Mouse (Mus musculus): Measurements from ENCODE around the gene Fkbp8.

Fkbp8 gene

DNA sequence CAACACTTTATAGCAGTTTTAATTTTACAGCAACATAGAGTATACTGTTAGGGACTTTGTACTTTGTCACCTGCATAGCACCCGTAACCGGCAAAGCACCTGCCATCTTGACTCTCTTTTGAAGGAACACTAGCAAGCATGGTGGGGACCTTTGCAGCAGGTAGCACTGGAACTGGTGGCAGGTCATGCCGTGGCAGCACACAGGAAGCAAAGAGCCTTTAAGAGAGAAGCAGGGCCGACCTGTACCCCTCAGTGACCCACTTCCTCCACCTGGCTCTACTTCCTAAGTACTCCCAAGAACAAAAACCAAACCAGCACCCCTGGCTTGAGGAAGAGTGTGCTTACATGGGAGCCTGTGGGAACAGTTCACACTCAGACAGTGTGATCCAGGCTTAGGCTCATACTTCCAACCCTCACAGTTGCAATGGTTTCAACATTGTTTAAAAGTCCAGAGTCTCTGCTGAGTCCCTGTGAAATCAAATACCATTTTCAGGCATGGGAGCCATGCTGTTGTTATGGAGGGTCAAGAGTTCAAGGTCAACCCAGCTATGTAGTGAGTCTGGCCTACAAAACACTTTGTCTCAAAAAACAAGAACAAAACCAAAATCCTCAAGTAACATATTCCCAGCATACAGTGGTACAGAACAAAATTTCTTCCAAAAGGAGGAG, 27.7 kb downstream of the Fkbp8 start:
- in situ Hi-C loops (cut with MseI, MboI): no loop called here

DNA sequence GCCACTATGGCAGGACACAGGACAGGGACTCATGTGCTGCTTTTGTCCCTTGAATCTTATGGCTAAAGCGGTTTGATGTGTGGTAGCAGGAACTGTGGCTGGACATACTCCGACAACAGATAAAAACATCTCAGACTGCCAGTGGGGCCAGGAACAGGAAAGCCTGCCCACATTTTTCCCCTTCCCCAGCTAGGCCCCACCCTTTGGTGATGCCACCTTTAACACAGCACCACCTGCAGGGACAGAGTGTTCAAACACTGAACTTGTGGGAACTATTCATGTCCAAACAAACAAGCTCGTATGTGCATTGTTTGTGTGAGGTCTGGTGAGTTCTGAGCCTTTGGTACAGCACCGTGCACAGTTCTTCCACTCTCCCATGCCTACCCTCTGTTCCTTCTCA, 30.8 kb downstream of the Fkbp8 start:
- in situ Hi-C loops (cut with MseI, MboI): no loop called here

DNA sequence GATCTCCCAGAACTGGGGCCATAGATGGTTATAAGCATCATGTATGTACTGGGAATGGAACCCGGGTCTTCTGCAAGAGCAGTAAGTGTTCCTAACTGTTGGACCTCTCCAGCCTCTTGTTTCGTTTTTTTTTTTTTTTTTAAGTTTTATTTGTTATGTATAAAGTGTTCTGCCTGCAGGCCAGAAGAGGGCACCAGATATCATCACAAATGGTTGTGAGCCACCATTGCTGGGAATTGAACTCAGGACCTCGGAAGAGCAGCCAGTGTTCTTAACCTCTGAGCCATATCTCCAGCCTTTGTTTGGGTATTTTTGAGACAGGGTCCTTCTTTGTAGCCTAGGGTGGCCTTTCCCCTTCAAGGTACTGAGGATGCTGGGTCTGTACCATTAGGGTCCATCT, 31.5 kb downstream of the Fkbp8 start:
- in situ Hi-C loops (cut with MseI, MboI): no loop called here

DNA sequence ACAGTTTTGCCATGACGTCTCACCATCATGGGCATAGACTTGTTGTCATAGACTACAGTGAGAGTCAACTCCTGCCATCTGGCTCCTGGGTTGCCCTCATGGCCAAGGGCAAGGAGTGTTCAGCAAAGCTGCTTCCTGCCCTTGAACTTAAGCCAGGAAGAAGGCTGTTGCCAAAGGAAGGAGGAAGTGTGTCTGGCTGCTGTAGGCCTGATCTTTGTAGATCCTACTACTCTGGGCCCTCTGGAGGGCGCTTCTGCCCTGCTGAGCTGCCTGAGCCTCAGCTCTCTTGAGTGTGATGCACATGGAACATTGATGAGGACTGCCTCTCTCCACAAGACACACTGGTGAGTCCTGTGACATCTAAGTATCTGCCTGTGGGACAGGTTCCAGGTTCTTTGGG, 32.6 kb downstream of the Fkbp8 start:
- in situ Hi-C loops (cut with MseI, MboI): no loop called here

DNA sequence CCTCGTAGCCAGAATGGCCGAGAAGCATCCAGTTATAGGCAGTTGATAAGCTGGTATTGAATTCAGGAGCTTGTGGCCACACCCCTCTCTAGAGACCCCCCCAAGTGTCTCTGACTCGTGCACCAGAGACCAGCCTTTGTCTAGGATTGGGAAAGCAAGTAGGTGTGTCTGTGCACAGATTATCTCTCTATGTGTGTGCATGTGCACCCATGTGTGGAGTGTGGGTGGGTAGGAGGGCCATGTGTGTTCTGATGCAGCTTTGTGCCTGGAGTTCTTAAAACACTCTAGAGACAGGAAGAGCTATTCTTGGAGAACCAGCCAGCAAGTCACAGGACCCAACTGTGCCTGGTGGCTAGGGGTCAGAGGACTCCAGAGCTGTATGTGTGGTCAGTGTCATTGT, 33.0 kb downstream of the Fkbp8 start:
- in situ Hi-C loops (cut with MseI, MboI): no loop called here

DNA sequence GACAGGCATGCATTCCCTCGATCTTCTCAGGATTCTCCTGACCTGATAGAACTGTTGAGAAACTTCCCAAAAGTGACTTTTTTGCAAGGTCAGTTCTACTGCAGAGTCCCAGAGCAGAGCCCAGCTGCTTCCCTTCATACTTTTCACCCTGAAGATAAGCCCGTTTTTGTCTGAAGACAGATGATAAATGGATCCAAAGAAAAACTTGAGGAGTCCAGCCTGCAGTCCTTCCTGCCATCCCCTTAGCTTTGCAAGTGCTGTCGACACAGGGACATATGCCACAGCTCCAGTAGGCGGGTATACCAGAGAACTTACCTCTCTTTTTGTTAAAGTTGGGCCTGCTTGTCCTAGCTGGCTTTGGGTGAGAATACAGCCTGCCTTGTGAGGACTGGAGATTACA, 33.8 kb downstream of the Fkbp8 start:
- in situ Hi-C loops (cut with MseI, MboI): no loop called here

DNA sequence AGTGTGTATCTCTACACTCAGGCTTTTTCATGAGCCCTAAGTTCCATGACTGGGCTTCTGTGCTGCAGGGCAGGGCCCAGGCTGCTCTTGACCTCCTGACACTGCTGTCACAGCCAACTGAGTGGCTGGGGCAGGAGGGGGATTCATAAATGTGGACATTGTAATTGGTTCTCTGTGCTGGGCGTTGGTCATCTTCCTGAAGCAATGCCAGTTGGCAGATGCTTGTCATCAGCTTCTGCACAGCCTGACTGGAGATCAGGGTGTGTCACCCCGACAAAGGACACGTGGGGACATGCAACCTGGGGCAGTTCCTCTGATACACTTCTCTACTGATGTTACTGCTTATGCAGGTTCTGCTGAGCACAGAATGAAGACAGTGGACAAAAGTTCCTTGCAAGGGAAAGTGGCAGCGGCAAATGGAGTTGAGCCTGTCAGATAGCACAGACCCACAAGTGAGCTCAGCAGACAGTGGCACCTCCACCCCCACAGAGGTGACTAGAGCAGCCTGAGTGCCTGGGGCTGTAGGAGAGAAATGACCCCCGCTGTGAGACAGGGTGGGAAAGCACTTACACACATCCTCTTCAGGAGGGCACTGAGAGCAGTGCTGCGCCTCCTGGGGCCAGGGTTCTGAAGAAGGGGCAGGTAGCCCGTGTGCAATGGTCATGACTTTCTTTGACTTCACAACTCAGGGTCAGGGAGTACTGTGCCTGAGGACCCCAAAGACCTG, 34.4 kb downstream of the Fkbp8 start:
- in situ Hi-C loops (cut with MseI, MboI): no loop called here

DNA sequence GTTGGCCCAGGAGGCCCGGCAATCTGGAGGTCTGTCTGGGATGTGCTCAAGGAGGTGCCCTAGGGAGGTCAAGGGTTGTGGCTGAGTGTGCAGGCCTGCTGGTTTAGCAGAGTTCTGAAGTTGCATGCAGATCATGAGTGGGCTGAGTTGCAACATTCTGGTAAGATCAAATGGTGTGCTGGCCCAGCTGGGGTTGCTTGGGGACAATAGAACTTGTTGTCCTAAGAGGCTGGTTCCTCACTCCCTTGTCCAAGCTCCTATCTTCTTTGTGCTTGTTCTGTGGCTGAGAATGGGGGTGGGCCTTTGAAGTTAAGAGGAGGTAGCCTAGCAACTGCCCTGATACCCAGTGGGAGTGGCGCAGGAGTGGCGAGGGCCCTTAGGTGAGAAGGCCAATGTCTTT, 35.3 kb downstream of the Fkbp8 start:
- in situ Hi-C loops (cut with MseI, MboI): no loop called here

DNA sequence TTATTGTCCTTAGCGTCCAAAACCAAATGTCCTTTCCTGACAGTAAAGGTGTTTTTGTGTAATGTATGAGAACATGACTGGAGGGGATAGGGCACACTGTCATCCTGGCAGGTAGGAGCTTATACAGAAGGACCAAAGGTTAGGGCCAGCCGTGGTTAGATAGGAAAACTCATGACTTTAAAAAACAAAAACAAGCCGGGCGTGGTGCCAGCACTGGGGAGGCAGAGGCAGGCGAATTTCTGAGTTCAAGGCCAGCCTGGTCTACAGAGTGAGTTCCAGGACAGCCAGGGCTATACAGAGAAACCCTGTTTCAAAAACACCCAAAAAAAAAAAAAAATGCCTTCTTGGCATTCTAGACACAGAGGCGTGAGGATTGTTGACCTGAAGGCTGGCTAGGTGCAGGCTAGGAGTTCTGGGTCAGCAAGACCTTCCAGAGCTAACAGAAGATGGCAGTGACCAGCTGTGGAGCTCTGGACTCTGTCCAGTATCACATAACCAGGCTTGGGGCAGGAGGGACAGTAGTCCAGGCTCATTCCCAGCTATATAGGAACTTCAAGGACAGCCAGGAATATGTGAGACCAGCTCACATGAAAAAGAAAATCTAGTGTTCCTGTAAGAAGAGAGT, 36.4 kb downstream of the Fkbp8 start:
- in situ Hi-C loops (cut with MseI, MboI): no loop called here

DNA sequence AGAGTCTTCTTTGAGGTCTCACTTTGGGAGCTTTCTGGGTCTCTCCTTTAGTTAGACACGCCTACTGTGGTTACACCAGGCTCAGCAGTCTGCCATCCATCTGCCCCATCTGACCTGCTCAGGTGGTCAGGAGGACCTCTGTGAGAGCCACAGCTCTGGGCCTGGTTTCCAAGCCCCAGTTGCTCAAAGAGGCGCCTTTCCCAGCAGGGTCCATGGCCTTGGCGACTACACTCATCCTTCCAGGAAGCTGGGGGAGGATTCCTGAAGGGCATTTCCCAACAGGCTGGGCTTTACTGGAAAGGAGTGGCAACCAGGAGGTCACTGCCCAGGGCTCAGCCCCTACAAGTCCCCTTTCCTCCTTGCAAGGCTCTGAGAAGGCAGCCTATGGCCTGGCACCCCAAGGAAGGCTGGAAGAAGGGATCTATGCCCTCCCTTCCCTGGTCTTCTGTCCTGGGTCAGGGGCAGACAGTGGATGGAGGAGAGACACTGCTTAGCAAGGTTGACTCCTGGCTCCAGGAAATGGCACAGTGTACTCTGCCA, 37.2 kb downstream of the Fkbp8 start:
- in situ Hi-C loops (cut with MseI, MboI): no loop called here

DNA sequence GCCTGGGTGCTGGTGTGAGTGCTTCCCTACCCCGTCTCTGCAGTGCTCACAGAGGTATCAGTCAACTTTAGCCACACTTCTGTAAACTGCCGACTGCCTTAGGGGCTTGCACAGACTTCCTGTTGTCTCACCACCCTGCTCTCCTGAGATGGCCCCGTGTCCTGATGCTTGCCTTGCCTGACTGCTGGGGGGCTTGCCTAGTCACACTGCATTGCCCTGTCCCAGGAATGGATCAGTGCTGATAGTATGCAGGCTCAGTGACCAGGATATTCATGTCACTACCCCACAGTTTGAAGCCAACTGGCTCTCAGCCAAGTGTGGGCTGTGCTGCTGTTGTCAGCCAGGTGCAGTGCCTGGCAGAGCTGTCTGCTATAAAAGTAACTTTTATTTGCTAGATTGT, 38.0 kb downstream of the Fkbp8 start:
- in situ Hi-C loops (cut with MseI, MboI): no loop called here

DNA sequence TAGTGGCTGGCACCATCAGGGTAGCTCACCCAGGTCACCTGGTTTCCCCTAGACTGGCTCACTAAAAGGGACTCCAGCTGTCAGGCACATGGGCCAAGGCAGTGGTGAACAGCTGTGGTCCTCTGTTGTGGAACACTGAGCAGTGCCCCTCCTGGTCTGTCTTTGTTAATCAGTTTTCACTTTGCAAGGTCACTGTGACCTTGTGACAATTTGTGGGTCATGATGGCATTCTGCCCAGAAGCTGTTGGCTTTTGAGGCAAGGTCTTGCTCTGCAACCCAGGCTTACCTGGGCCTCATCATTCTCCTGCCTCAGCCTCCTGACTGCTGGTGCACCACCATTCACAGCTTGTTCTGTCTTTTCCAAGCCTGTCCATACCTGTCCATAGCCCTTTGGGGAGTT, 42.8 kb downstream of the Fkbp8 start:
- in situ Hi-C loops (cut with MseI, MboI): loop anchor here in 1 of 2 experiments (5.0 kb wide), 1 partner anchor 827 kb away; the partner anchor contains the start of genes Babam1 and Ushbp1

DNA sequence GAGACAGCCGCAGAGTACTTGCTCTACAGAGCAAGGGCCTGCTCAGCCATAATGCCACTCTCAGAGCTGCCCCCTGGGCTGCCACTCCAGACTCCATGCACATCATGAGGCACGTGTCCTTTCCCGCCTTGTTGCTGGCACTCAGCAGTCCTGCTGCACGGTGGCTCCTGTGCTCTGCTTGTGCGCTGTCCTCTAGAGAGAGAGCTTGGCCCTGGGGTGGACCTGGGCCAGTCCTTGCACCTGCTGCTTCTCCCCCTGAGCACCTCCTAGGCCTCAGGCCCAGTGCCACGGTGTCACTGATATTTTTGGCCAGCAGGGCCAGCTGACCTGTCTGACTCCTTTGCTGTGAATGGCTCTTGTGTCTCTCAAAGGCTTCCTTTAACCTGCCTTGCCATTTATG, 43.5 kb downstream of the Fkbp8 start:
- in situ Hi-C loops (cut with MseI, MboI): loop anchor here in 1 of 2 experiments (5.0 kb wide), 1 partner anchor 826 kb away; the partner anchor contains the start of genes Babam1 and Ushbp1

DNA sequence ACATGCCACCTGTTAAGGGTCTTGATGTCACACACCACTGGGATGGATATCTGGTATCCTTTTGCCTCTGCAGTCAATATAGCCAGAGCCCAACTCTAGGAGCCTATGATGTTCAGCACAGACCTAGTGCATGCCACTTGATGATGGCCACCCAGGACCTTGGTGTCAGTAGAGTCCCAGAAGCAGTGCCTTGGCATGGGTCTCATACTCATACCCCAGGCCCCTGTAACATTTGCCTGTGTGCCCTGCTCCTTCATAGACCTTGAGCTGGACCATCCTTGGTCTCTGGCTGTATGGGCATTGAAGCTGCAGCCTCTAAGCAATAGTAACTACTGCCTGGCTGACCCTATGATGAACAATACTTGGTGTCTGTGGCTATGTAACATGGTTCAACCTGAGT, 46.8 kb downstream of the Fkbp8 start:
- in situ Hi-C loops (cut with MseI, MboI): loop anchor here in 1 of 2 experiments (5.0 kb wide), 1 partner anchor 823 kb away; the partner anchor contains the start of genes Babam1 and Ushbp1

DNA sequence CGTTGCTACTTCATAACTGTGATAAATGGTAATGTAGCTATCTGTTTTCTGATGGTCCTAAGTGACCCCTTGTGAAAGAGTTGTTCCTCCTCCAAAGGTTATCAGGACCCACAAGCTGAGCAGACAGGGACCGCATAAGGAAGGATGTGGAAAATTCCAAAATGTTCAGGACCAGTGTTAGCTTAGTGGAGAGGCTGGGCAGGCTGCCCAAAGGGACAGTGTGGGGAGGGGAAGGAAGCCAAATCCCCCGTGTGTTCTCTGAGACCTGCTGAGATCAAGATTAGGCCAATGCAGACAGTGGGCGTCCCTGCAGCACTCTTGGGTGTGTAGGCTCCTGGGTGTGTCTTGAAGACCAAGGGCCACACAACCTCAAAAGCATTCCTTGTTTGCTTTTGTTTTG, 47.4 kb downstream of the Fkbp8 start:
- in situ Hi-C loops (cut with MseI, MboI): loop anchor here in 1 of 2 experiments (5.0 kb wide), 1 partner anchor 822 kb away; the partner anchor contains the start of genes Babam1 and Ushbp1

DNA sequence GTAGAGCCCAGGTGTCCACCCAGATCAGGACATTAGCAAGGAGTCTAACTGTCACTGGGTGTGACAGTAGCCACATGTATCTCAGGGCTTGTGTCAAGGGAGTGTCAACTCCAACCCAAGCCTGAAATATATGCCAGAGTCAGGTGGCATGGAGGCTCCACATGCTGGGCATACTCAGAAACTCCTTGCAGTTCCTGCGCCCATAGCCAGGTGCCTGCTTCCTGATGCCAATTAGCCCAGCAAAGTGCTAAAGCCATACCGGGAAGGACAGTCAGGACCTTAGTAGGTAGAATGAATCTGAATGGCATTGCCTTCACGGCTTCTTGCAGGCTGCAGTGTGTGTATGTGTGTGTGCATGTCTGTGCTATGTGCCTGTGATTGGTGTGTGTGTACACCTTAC, 49.7 kb downstream of the Fkbp8 start:
- in situ Hi-C loops (cut with MseI, MboI): no loop called here

DNA sequence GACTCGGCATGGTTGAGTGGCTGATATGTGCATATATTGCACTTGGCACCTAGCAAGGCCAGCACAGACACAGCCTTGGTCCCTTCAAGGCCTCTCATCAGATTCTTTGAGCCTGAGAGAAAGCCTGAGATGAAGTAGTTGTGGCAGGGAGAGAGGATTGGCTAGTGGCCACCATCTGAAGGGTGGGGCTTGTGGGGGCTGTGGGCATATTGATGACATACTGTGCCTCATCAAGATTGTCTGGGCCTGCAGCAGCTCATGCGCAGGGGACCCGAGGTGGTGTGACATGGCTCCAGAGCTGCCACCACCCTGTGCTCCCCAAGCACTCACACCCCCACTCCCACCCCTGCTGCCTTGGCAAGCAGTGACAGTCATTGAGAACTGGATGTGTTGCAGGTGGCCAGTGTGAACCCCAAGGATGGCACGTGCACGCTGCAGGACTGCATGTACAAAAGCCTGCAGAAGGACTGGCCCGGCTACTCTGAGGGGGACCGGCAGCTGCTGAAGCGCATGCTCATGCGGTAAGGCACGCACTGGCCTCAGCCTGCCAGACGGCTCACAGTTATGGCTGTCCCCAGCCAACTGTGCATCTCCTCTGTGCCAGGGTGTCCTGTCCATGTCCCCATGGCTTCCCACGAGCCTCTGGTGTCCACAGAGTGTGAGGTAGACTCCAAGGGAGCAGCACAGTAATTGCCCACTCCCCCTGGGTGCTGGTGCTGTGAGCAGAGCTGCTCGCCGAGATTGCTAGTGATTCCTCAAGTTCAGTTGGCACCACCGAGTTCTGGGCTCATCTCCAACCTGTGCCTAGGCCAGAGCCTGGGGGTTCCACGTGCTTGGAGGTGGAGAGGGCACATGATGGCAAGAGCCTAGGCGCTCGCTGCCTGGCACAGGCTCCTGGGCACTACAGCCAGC, 56.2 kb downstream of the Fkbp8 start:
- in situ Hi-C loops (cut with MseI, MboI): no loop called here

DNA sequence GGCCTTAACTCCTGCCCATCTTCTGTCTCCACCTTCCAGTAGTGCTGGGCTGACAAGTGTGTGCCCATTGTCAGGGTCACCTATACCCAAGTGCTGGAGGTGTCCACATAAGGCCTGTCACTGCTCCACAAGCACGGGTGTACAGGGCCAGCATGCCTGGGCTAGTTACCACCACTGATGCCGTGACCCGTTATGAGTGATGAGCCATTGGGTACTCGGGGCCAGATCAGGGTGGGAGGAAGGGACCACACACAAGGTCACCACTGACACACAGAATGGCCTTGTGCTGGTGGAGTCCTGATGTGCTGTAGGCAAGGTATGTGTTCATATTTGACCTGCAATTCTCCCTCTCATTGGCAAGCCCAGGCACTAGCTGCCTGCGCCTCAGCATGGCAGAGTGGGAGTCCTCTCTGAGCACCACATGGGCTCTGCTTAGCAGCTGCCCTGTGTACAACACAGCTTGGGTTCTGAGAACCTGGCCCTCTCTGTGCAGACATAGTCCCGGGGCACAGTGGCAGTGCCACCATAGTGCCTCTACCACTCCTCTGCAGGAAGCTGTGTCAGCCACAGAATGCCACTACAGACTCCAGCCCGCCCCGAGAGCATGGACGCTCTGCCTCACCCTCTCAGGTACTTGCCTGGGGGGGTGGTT, 57.2 kb downstream of the Fkbp8 start:
- in situ Hi-C loops (cut with MseI, MboI): loop anchor here in 1 of 2 experiments (5.0 kb wide), 1 partner anchor 37 kb away; no protein-coding TSS in a partner anchor

Measured in mouse trophoblast stem cell (cell line).